In the genomic region with DNA sequence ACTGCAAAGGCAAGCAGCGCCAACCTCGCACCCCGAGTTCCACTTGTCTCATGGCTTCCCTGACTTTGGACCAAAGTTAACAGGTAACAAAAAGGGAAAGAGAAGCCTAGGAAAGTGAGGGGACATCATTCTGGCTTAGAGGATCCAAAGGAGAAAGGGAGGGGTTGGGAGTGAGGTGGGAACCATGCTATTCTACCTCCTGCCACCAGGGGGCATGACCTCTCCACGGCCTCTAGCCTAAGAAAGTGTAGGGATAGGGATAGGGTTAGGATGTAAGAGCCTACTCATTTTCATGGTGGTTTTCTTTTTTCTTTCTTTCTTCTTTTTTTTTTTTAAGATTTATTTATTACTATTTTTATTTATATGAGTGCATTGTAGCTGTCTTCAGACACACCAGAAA, we compare ENCODE assay signal across 8 mouse cellular contexts. TPM values are rescaled to one million over a fixed set of nuclear protein-coding genes. Genes with fewer than 3 reads are reported as not detected.
A peak's percentile ranks its signal among the peaks of the same experiment; 100 is the strongest.
DNase-seq lines count a peak whose midpoint lies in the region; ATAC-seq and TF ChIP-seq lines count a peak whose summit lies in the region.

No protein-coding gene starts in this region.

- peak; percentile 31 for DNase-seq in forebrain, postnatal 0 days
- DNase-seq in ovary, postnatal 36 days (ENCODE audit: low spot score): peak; percentile 48
- DNase-seq in ovary, postnatal 10 days (ENCODE audit: low spot score): no peak
- peak; percentile 64 for DNase-seq in cerebellum, adult 9-11 months
- DNase-seq in naive thymus-derived CD4-positive, alpha-beta T cell, adult 2 months (ENCODE audit: low read depth): peak; percentile 62
- no peak for DNase-seq in left cerebral cortex, postnatal 14 days (ENCODE audit: low spot score in 2 of 2)

- H3K4me1 ChIP-seq in forebrain, postnatal 0 days (ENCODE audit: insufficient read depth): no peaks in the 10 kb centered on the region
- no peaks in the 10 kb centered on the region for H3K4me1 ChIP-seq in forebrain, embryonic 16.5 days (replicated peaks; ENCODE audit: control insufficient read depth, insufficient read depth, low read length)
- H3K4me1 ChIP-seq in intestine, embryonic 15.5 days (replicated peaks): no peaks in the 10 kb centered on the region

- peak; percentile 81 for TF ChIP-seq CTCF in forebrain, postnatal 0 days (IDR thresholded peaks at IDR 0.05; ENCODE audit: low read depth)

- H3K27ac ChIP-seq in forebrain, postnatal 0 days (ENCODE audit: low read depth, low read length): no peak overlapping the region
- H3K27ac ChIP-seq in forebrain, embryonic 16.5 days (ENCODE audit: low read length): no peak overlapping the region
- no peak overlapping the region for H3K27ac ChIP-seq in intestine, embryonic 15.5 days

- ATAC-seq in forebrain, postnatal 0 days: peak; percentile 54; the same call in 1 of the 2 replicates
- no peak for ATAC-seq in forebrain, embryonic 16.5 days
- peak; percentile 60; the same call in 1 of the 2 replicates for ATAC-seq in intestine, embryonic 15.5 days

- no peaks in the 10 kb centered on the region for H3K9me3 ChIP-seq in forebrain, postnatal 0 days (ENCODE audit: low read length)
- H3K9me3 ChIP-seq in forebrain, embryonic 16.5 days (ENCODE audit: control insufficient read depth, low read length): no peaks in the 10 kb centered on the region
- H3K9me3 ChIP-seq in intestine, embryonic 15.5 days: no peaks in the 10 kb centered on the region

- intact Hi-C loops in left cerebral cortex, postnatal 14 days (cut with DNase I): no loop called here

- H3K4me2 ChIP-seq in forebrain, postnatal 0 days (ENCODE audit: low read depth): no peak overlapping the region
- no peak overlapping the region for H3K4me2 ChIP-seq in forebrain, embryonic 16.5 days (ENCODE audit: low read length)
- H3K4me2 ChIP-seq in intestine, embryonic 15.5 days (replicated peaks): no peak overlapping the region

- 85% methylated on average over 4 of the region's 4 CpGs for WGBS in forebrain, postnatal 0 days
- WGBS in forebrain, embryonic 16.5 days: 82% methylated on average over 4 of the region's 4 CpGs
- 77% methylated on average over 4 of the region's 4 CpGs for WGBS in intestine, embryonic 15.5 days

- no peak overlapping the region for H3K9ac ChIP-seq in forebrain, postnatal 0 days
- no peak overlapping the region for H3K9ac ChIP-seq in forebrain, embryonic 16.5 days (replicated peaks; ENCODE audit: low read depth, low read length)
- no peak overlapping the region for H3K9ac ChIP-seq in intestine, embryonic 15.5 days

- peaks cover 68% of the 10 kb centered on the region for H3K36me3 ChIP-seq in forebrain, postnatal 0 days (ENCODE audit: insufficient read depth)
- peaks cover 31% of the 10 kb centered on the region for H3K36me3 ChIP-seq in forebrain, embryonic 16.5 days (ENCODE audit: control insufficient read depth, insufficient read depth)
- H3K36me3 ChIP-seq in intestine, embryonic 15.5 days: peaks cover 39% of the 10 kb centered on the region

- no peaks in the 10 kb centered on the region for H3K27me3 ChIP-seq in forebrain, postnatal 0 days (ENCODE audit: insufficient read depth, low read length)
- H3K27me3 ChIP-seq in forebrain, embryonic 16.5 days (replicated peaks; ENCODE audit: control insufficient read depth, insufficient read depth, low read length): no peaks in the 10 kb centered on the region
- H3K27me3 ChIP-seq in intestine, embryonic 15.5 days (replicated peaks): no peaks in the 10 kb centered on the region

- H3K4me3 ChIP-seq in forebrain, postnatal 0 days (ENCODE audit: low read depth, low read length): no peak overlapping the region
- no peak overlapping the region for H3K4me3 ChIP-seq in forebrain, embryonic 16.5 days (replicated peaks; ENCODE audit: low read length)
- no peak overlapping the region for H3K4me3 ChIP-seq in intestine, embryonic 15.5 days (replicated peaks)

RNA-seq across cellular contexts. Expression of gene Ehd2, which starts 8.5 kb away (rescaled TPM):
- total RNA-seq in forebrain, postnatal 0 days (2014; rRNA removed): 3.1 and 3.5 TPM in 2 replicates
- 4.4 and 5.0 TPM in 2 replicates for polyA plus RNA-seq in forebrain, postnatal 0 days (2015; fragmentation: Nextera tagmentation; extraction: Ambion mirVana)
- 5.4 and 5.6 TPM in 2 replicates for polyA plus RNA-seq in forebrain, embryonic 16.5 days (2015; fragmentation: Nextera tagmentation; extraction: Ambion mirVana)
- 42.3 and 50.9 TPM in 2 replicates for polyA plus RNA-seq in intestine, embryonic 15.5 days (2015; fragmentation: Nextera tagmentation; extraction: Ambion mirVana)
- total RNA-seq in left cerebral cortex, postnatal 14 days (2021): 1 to 10 TPM; 6.8 to 8.4 TPM

RNA-seq across cellular contexts. Expression of gene Nop53, which starts 30.0 kb away (rescaled TPM):
- total RNA-seq in forebrain, postnatal 0 days (2014; rRNA removed): 117 and 189 TPM in 2 replicates
- 143 and 154 TPM in 2 replicates for polyA plus RNA-seq in forebrain, postnatal 0 days (2015; fragmentation: Nextera tagmentation; extraction: Ambion mirVana)
- 139 and 141 TPM in 2 replicates for polyA plus RNA-seq in forebrain, embryonic 16.5 days (2015; fragmentation: Nextera tagmentation; extraction: Ambion mirVana)
- polyA plus RNA-seq in intestine, embryonic 15.5 days (2015; fragmentation: Nextera tagmentation; extraction: Ambion mirVana): 161 and 174 TPM in 2 replicates
- total RNA-seq in left cerebral cortex, postnatal 14 days (2021): 100 to 1,000 TPM in 1 of 2 experiments, 10 to 100 TPM in 1; 97.9 to 106 TPM

RNA-seq across cellular contexts. Expression of gene Selenow, which starts 53.7 kb away (rescaled TPM):
- 813 and 1,238 TPM in 2 replicates for total RNA-seq in forebrain, postnatal 0 days (2014; rRNA removed)
- polyA plus RNA-seq in forebrain, postnatal 0 days (2015; fragmentation: Nextera tagmentation; extraction: Ambion mirVana): 2,478 and 2,732 TPM in 2 replicates
- 1,473 and 1,544 TPM in 2 replicates for polyA plus RNA-seq in forebrain, embryonic 16.5 days (2015; fragmentation: Nextera tagmentation; extraction: Ambion mirVana)
- polyA plus RNA-seq in intestine, embryonic 15.5 days (2015; fragmentation: Nextera tagmentation; extraction: Ambion mirVana): 645 and 657 TPM in 2 replicates
- 1,000 to 10,000 TPM; 1,549 to 1,751 TPM for total RNA-seq in left cerebral cortex, postnatal 14 days (2021)

Comparison
In these comparisons a context has a peak if more than half of its experiments do, and no peak if none do; other contexts are left out.
1. DNase-seq: peak in forebrain, postnatal 0 days (single experiment), ovary, postnatal 36 days (single experiment), cerebellum, adult 9-11 months (single experiment) and naive thymus-derived CD4-positive, alpha-beta T cell, adult 2 months (single experiment); none in ovary, postnatal 10 days (single experiment) and left cerebral cortex, postnatal 14 days (0 of 2).